Mouse (Mus musculus): ENCODE measurements around the gene Mt3.
"Not testable (repeated sequence)": the region's sequence is repeated elsewhere in the genome, so short reads cannot be mapped to it uniquely, and the experiment has no call there.

Mt3 gene

DNA sequence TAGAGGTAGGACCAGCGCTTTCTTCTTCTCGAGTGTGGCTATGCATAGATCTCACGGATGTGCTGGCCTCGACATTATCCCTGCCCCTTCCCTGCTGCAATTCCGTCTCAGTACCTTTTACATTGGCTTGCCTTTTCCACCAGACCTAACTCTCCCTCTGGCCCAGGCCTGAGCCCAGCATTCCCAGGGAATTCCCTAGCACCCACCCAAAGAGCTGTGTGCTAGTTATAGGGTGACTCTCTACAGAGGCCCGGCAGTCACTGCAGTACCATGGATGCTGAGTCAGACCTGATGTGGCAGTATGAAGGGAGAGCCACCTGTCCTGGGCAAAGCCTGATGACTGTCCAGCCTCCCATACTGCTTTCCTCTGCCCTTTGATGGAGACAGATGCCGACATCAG lies 1.0 kb downstream of the Mt3 start:
- DNase-seq (ENCODE audit: low spot score in 2 of 2), result no peak

DNA sequence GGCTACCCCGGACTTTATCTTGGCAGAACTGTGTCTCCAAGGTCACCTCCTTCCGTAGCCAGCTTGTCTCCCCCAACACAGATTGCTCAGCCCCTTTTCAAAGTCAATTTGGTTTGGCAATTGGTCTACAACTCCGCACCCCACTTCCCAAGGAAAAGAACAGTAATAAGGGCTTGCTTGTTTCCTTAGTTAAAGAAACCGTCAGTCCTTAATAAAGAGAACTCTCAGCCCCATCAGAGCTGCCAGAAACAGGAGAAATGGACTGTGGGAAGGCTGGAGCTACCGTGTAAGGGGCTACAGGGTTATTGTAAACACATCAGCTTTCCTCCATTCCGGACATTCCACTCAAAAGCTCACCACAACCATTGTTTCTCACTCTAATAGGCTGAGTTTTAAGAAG lies 2.1 kb downstream of the Mt3 start:
- no peak for DNase-seq (ENCODE audit: low spot score in 2 of 2)

DNA sequence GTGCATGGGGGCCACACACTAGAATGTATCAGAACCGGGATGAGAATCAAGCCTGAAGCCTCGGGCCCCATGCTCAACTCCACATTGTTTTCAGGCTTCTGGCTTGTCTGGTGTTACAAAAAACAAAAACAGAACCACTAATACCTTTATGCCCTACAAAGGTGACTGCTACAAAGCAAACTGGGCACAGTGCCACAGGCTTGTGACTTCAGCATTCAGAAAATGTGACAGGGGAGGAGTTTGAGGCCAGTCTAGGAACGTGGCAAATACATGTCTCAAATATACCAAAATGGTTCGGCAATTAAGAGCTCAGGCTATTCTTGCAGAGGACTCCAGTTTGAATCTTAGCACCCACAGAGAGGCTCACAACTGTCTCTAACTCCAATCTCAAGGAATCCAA lies 3.7 kb downstream of the Mt3 start:
- no peak for DNase-seq (ENCODE audit: low spot score in 2 of 2)

DNA sequence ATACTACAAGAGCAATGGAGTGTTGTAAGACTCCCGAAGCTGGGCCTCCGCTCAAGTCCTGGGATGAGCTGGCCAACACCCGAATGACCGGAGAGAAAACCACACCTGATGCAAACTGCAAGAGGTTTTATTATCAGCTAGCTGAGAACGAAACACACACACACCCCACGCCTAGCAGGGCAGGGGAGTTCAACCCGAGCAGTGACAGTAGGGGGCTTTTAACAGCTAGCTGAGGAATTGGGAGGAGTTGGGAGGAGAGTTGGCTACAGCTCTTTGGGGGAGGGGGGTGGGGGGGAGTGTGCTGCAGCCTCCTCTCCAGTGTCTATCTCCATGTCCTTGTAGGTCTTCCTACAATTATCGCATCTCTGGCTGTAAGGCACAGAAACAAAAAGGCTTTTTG lies 13.4 kb downstream of the Mt3 start:
- not testable (repeated sequence) for DNase-seq (ENCODE audit: low spot score in 2 of 2)

DNA sequence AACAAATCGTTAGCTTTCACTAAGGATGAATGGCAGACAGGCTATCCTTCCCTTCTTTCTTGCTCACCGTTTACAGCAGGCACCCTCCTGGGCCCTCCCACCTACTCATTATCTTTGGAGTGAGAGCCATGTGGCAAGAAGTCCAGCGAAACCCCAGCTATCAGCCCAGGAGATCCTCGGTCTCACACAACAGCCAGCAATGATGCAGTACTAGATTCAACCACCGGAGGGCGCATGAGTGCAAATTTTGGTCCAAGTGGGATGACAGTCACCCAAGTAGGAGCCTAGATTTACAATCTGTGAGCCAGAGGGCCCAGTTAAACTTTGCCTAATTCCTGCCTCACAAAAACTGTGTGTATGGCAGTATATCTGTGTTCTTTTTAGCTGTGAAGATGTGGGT lies 14.8 kb downstream of the Mt3 start:
- peak; percentile 67 to 79 for DNase-seq (ENCODE audit: low spot score in 2 of 2)

DNA sequence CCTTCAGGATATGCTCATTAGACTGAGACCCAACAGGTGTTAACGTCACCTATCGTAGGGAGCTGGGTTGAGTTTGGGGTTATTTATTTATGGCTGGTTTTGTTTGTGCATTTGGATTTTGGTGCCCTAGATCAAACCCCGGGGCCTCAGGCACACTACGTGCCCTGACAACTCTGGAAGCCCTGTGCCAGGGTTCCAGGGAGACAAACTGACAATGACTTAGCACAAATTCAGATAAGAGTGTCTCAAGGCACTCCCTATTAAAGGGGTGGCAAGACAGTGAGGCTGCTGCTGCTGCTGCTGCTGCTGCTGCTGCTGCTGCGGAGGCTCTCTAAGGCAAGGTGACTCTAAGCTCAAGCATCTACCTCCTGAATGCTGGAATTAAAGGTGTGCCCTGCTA lies 17.1 kb downstream of the Mt3 start:
- no peak for DNase-seq (ENCODE audit: low spot score in 2 of 2)

DNA sequence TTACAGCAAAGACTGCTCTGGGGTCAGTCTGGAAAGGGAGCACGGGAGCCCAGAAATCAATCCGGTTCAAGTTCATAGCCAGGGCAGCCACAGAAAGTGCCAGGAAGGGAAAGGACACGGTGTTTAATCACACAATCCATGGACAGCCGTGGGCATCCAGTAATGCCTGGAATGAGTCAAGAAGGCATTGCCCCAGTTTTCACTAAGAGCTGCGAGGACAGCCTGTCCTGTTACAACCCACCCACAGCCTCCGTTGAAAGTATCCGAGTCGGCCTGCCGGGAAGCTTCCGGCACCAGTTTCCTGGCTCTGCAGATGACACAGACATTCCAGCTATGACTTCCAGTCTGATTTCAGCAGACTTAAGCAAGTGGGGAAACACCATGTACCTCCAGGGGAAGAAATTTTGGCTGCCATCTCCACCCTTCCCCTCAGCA lies 18.9 kb downstream of the Mt3 start:
- no peak for DNase-seq (ENCODE audit: low spot score in 2 of 2)

DNA sequence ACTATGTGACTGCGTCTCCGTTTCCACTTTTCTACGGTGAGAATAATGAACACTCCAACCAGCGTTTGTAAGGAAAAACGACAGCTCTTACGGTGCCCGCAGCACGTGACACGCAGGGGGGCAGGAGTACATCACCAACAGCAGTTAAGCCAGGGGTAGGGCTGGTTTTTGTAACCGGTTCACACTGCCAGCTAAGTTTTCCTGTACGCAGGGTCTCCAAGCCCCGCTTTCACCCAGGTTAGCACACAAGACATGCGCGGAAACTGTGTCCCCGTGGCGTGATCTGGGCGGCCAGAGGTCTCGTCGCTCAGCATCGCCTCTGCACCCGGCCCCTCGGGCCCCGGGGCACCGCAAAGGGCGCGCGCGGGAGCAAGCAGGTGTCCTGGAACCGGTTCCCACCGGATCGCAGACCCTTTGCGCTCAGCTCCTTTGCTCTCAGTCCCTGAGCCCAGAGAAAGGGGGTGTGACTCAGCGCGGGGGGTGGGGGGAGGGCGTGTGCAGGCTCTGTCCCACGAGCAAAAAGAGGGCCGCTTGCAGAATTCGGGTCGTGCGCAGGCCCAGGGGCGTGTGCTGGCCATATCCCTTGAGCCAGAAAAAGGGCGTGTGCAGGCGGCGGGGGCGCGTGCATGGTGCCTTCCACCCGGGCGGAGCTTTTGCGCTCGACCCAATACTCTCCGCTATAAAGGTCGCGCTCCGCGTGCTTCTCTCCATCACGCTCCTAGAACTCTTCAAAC lies 19.8 kb downstream of the Mt3 start, which contains the start of gene Mt2:
TSS of gene Mt2 (plus strand) at position 590 of the 734 bp plus-strand sequence.
- peak; percentile 37 to 58 for DNase-seq (ENCODE audit: low spot score in 2 of 2)

DNA sequence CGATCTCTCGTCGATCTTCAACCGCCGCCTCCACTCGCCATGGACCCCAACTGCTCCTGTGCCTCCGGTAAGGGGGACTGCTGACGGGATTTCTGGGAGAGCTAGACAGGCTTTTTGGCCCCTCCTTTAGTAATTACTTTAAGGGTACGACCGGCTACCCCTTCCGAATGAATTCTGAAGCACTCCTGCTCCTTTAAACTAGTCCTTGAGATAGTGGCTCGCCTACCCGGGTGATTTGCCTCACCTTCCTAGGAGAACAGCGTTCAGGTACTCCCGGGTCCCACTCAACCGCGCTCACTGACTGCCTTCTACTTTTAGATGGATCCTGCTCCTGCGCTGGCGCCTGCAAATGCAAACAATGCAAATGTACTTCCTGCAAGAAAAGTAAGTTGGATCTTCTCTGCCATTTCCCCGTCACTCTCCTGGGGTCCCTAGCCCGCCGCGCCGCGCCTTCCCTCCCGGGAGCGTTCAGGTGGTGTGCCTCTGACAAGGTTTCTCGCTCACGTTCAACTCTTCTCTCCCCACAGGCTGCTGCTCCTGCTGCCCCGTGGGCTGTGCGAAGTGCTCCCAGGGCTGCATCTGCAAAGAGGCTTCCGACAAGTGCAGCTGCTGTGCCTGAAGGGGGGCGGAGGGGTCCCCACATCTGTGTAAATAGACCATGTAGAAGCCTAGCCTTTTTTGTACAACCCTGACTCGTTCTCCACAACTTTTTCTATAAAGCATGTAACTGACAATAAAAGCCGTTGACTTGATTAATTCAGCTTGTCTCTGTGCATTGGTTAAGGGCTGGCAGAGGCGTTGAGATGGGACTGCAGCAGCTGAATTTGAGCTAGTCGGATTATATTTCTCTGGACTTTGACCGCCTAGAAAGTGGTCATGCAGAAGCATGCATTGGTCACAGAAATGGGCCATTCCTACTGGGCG lies 20.7 kb downstream of the Mt3 start:
- DNase-seq (ENCODE audit: low spot score in 2 of 2), result no peak

DNA sequence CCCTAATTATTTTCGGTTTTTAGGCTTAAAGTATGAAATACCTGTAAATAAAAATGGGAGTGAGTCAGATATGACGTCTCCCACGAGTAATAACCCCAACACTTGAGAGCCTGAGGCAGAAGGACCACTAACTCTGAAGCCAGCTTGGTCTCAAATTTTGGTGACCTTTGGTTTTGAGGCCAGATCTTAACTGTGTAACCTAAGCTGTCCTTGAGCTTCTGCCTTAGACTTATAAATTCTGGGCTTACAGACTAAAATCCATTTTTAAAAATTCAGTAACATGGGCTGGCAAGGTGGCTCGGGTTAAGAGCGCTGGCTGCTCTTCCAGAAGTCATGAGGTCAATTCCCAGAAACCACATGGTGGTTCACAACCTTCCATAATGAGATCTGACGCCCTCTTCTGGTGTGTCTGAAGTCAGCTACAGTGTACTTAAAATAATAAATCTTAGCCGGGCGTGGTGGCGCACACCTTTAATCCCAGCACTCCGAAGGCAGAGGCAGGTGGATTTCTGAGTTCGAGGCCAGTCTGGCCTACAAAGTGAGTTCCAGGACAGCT lies 21.5 kb downstream of the Mt3 start:
- DNase-seq (ENCODE audit: low spot score in 2 of 2), result no peak

DNA sequence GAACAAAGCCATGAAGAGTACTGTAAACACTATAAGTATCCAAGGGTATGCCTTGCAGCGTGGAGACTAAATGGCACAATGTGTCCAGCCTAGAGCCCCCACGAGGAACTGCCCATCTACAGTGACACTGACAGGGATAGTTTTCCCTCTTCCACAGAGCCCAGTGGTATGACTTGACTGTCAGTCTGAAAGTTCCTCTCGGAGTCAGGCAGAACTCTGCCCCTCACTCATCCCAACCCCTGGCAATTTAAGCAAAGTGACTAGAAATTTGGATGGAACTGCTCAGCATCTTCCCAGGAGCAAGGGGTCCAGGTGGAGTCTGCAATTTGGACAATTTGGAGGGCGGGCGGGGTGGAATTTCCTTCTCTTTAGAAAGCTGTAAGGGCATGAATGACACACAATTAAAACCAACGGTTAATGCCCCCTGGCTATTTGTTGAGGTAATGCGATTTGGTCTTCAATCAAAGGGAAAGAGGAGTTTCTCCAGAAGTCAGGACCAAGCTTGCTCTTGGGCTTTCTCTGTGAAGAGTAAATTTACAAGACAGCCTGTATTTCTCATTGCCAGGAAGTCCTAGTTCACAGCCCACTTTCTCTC lies 22.3 kb downstream of the Mt3 start:
- DNase-seq (ENCODE audit: low spot score in 2 of 2), result no peak

DNA sequence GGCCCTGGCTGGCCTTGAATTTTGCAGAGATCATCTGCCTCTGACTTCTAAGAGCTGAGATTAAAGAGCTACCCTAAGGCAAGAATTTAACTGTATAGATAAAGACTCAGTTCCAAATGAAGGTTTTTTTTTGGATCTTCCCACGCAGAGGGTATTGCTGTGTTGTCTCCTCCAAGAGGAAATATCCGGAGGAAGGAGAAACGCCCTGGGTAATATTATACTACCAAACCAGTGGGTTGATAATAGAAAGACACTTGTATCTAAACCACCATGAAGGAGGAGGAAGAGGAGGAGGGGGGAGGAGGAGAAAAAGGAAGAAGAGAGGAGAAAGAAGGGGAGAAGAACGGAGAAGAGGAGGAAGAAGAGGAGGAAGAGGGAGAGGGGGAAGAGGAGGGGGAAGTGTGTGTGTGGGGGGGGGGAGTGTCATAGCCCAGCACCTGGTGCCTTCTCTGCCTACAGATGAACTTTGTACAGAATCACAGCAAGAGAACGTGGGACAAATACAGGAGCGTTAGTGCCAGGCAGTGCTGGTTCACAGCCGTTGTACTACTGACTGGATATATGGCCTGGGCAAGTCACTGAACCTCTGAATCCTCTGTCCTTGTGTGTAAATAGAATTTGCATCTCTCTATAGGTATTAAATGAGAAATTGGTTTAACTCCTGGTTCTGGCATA lies 25.4 kb downstream of the Mt3 start:
- DNase-seq (ENCODE audit: low spot score in 2 of 2), result no peak

DNA sequence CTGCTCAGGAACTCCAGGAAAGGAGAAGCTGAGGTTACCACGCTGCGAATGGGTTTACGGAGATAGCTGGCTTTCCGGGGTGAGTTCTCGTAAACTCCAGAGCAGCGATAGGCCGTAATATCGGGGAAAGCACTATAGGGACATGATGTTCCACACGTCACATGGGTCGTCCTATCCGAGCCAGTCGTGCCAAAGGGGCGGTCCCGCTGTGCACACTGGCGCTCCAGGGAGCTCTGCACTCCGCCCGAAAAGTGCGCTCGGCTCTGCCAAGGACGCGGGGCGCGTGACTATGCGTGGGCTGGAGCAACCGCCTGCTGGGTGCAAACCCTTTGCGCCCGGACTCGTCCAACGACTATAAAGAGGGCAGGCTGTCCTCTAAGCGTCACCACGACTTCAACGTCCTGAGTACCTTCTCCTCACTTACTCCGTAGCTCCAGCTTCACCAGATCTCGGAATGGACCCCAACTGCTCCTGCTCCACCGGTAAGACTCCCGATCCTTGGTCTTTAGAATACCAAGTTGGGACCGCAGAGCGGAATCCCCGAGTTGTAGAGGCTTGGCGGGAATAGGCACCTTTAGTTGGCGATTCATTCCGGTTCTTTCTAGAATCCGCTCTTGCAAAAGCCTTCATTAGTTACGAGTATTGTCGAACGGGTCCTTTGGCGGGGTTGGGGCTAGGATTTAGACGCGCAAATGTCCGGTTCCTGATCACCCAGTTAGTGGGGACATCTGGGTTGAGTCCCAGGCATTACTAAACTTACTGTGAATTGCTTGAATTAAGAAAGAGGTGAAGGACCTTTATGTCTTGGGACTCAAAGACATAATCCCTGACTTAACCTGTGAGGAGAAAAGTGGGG lies 26.7 kb downstream of the Mt3 start, which contains the start of gene Mt1:
TSS of gene Mt1 (plus strand) at position 226 of the 856 bp plus-strand sequence.
- DNase-seq (ENCODE audit: low spot score in 2 of 2), result peak; percentile 71 to 82

DNA sequence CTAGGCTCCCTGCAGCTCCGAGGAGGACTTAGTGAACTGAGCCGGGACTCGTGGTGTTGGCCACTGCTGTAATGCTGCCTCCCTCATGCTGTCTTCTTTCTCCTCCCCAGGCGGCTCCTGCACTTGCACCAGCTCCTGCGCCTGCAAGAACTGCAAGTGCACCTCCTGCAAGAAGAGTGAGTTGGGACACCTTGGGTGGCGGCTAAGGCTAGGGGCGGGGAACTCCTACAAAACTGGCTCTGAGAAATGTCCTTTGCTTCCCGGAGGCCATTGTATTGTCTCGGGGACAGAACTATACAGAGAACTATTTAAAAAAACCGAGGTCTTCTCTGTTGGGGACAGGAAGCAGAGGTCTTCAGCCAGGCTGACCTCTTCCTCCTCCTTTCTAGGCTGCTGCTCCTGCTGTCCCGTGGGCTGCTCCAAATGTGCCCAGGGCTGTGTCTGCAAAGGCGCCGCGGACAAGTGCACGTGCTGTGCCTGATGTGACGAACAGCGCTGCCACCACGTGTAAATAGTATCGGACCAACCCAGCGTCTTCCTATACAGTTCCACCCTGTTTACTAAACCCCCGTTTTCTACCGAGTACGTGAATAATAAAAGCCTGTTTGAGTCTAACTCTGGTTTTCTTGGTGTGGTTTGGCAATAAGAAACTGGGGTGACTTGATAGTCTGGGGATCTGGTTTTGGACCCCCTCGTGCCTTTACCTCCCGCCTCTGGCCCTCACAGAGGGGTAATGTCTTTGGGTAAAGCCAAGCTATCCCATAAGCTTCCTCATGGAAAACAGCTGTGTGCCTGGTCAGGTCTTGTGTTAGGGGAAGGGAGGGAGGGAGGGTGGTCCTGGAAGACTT lies 27.5 kb downstream of the Mt3 start:
- no peak for DNase-seq (ENCODE audit: low spot score in 2 of 2)

DNA sequence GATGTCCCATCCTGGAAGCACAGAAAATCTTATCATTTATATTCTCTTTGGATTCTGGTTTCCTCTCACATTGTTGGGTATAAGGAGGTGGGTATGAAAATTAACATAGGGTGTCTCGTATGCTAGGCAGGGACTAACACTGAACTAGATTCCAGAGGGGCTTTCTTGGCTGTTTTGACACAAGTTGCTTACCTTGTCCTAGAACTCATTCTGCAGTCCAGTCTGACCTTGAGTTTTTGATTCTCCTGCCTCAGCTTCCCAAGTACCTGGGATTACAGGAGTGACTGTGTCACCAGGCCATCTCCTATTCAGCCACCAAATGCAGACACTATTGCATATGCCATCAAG lies 28.1 kb downstream of the Mt3 start:
- no peak for DNase-seq (ENCODE audit: low spot score in 2 of 2)

DNA sequence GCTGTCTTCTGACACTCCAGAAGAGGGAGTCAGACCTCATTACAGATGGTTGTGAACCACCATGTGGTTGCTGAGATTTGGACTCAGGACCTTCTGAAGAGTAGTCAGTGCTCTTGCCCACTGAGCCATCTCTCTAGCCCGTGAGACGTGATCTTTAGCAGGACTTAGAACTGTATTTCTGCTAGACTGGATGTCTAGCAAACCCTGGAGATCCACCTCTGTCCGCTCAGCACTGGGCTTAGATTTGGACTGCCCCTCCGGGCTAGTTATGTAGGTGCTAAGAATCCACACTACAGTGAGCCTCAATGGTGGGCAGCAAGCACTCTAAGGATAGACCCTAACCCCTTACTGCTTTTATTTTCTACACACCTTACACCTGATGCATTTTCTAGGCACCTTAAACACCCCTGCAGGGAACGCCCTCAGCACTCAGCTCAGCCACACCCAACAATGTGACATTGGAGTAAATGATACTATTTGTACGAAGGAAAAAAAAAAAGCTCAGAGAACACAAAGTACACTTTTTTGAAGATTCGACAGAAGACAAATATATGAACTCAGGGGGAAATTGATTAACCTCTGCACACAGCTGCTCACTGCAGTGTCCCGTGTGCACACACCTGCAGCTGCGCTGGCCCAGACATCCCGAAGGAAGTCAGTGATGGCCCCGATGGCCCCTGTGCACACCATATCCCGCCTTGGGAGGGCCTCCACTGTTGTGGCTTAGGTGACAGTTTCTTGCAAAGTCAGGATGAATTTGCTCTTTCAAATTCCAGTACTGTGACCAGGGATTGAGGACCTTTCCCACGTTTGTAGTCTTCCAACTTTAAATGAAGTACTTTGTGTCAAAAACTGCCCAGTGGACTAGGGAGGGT lies 29.9 kb downstream of the Mt3 start:
- no peak for DNase-seq (ENCODE audit: low spot score in 2 of 2)

DNA sequence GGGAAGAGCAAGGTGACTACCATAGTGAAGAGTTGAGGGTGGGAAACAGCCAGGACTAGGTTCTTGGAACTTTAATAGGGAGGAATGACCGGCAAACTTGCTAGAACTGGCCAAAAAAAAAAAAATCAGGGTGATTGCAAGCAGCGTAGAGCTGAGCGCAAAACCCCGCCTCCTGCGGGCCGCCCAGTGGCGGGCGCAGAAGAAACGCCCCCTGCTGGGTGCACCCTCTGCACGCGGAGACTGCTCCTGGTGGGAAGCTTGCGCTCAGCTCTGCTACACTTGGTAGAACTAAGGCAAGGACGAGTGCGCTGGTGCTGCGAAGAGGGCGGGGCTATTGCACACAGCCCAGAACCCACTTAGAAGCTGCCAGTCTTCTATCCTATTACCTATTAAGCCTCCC lies 30.7 kb downstream of the Mt3 start:
- peak; percentile 49 to 73 for DNase-seq (ENCODE audit: low spot score in 2 of 2)

DNA sequence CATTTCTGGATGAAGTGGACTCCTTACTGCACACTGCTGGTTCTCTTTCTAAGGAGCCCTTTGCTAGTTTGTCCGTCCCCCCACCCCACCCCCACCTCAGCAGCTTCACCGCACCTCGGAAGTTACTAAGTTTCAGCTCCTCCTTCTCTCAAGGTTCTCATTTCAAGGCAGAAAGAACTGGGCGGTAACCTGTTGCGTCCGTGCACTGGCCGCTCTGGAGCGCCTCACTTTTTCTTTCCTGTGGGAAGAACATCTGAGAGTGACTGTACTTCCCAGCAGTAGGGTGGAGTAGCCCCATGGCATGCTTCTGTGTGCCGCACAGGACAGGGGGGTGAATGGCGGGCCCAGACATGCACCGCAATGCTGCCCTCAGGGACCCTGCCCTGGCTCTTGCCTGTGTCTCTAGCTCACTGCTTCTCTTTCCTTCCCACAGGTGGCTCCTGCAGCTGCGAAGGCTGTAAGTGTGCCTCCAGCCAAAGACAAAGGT lies 32.0 kb downstream of the Mt3 start:
- DNase-seq (ENCODE audit: low spot score in 2 of 2), result no peak

DNA sequence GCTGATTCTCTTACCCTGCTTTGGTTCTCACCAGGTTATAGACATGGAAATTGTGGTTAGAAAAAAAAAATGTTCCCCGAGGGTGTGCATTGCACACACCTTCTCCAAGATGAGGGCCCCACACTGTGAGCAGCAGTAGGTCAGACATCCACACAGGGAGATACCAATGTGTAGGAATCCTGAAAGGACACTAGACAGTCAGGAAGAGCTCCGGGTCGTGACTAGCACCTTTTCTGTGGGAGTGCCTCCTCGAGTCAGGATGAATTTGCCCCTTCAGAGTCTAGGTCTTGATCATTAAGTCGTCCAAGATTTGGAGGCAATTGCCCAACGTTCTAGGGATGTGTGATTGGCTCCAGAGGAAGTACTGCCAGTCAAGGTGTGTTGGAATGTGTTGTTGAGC lies 33.4 kb downstream of the Mt3 start:
- no peak for DNase-seq (ENCODE audit: low spot score in 2 of 2)
